Mouse (Mus musculus): Measurements from ENCODE around the gene Plekhh3.

Gene Plekhh3

GRCm38 (mm10) chr11:101186526-101187247 is 15.5 kb upstream of the Plekhh3 start:
- DNase-seq (ENCODE audit: low read depth, low spot score) = no peak

- DNase-seq (ENCODE audit: low read depth, low spot score) = no peak
Observed at GRCm38 (mm10) chr11:101185441-101185840, 14.3 kb upstream of the Plekhh3 start.

DNA sequence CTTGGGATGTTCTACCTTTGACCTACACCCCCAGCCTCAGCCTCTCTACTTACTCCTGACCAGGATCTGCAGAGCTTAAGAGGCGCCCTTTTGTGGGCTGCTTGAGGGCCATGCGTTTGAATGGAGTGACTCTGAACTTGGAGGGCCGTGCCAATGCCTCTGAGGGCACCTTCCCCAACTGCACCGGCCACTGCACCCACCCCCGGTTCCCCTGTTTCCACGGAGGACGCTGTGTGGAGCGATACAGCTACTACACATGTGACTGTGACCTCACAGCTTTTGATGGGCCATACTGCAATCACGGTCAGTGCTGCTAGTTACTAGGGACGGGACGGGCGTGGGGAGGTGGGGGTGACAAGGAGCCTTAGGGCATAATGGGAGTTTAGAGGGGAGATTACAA is 13.8 kb upstream of the Plekhh3 start:
- DNase-seq (ENCODE audit: low read depth, low spot score) = no peak

- no peak for DNase-seq (ENCODE audit: low read depth, low spot score)
Observed at GRCm38 (mm10) chr11:101182771-101183517, 11.8 kb upstream of the Plekhh3 start.

DNA sequence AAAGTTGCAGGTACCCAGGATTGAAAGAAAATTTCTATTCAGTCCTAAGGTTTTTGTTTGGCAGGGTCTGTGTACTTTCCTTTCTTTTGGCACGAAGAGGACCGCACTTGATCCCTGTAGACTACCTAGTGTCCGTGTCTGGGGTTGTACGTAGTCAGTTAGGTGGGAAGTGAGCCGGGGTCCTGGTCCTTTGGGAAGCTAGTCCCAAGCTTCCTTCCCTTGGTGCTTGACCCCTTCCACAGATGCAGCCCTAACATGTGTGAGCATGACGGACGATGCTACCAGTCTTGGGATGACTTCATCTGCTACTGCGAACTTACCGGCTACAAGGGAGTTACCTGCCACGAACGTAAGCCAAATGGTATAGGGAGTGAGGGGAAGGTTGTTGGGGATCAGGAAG is 10.8 kb upstream of the Plekhh3 start:
- DNase-seq (ENCODE audit: low read depth, low spot score) = no peak

GRCm38 (mm10) chr11:101180846-101181740 is 9.9 kb upstream of the Plekhh3 start:
- DNase-seq (ENCODE audit: low read depth, low spot score) = no peak

DNA sequence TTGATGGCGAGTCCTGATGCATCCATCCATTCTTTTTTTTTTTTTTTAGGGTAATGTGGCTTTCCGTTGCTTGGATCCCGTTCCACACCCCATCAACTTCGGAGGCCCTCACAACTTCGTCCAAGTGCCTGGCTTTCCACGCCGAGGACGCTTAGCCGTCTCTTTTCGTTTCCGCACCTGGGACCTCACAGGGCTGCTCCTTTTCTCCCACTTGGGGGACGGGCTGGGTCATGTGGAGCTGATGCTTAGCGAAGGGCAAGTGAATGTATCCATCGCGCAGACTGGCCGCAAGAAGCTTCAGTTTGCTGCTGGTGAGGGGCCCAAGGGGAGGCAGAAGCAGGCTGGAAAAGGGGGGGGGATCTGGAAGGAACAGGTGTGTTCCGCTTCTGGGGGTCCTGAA is 9.1 kb upstream of the Plekhh3 start:
- DNase-seq (ENCODE audit: low read depth, low spot score) = no peak

GRCm38 (mm10) chr11:101179306-101179705 is 8.2 kb upstream of the Plekhh3 start:
- DNase-seq (ENCODE audit: low read depth, low spot score) = no peak

- no peak for DNase-seq (ENCODE audit: low read depth, low spot score)
Observed at GRCm38 (mm10) chr11:101178061-101179058, 7.2 kb upstream of the Plekhh3 start.

DNA sequence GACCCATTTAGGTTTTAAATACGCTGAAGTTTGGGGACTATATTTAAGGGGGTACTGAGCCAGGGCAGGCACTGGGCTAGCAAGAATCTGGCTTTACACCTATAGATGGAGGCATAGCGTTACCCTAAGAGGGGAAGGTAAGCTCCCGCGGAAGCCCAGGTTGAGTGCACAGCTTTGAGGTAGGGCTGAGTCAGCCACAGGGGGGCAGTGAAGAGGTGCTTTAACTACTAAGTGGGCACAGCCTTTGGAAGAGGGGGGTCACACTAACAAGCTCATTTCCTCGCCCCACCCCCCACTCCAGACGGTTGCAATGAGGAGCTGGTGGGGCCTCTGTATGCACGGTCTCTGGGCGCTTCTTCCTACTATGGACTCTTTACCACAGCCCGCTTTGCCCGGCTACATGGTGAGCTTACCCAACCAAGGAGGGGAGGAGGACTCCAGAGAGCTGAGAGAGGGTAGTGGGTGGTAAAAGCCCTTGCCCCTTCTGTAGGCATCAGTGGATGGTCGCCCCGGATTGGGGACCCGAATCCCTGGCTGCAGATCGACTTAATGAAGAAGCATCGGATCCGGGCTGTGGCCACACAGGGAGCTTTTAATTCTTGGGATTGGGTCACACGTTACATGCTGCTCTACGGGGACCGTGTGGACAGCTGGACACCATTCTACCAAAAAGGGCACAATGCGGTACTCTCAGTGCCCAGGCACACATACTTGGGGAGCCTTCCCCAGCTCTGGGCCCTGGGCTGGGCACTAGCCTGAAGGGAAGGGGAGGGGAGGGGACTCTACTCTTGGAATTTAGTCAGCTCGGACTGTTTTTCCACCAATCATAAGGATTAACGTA is 6.0 kb upstream of the Plekhh3 start:
- DNase-seq (ENCODE audit: low read depth, low spot score) = no peak

DNA sequence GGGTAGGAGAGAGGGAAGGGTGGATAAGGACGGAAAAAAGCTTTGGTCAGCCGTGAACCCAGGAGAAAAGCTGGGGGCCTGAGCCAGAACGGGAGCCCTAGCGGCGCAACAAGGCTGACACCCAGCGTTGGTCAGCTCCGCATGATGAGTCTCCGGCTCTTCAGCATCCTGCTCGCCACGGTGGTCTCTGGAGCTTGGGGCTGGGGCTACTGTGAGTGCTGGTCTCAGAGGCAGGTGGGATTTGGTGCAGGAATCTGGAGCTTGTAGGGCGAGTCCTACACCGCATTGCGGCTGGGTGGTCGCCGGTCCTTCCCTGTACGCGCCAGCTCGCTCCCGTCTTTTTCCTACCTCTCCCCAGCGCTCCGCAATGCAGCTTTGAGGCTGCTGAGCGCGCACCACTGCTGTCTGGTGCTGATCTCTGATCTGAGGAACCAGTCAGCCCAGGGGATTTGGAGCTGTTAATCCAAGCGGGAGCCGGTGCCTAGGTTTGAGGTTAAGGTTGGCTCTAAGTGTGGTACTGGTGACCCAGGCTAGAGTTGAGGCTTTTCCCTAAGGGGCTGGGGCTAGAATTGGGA is 5.1 kb upstream of the Plekhh3 start:
- no peak for DNase-seq (ENCODE audit: low read depth, low spot score)

GRCm38 (mm10) chr11:101175636-101176116 is 4.5 kb upstream of the Plekhh3 start:
- no peak for DNase-seq (ENCODE audit: low read depth, low spot score)

- DNase-seq (ENCODE audit: low read depth, low spot score) = no peak
Observed at GRCm38 (mm10) chr11:101174851-101175628, 3.9 kb upstream of the Plekhh3 start, which contains the start of gene Ccr10. Ccr10 (minus strand) TSS chr11:101175443.

DNA sequence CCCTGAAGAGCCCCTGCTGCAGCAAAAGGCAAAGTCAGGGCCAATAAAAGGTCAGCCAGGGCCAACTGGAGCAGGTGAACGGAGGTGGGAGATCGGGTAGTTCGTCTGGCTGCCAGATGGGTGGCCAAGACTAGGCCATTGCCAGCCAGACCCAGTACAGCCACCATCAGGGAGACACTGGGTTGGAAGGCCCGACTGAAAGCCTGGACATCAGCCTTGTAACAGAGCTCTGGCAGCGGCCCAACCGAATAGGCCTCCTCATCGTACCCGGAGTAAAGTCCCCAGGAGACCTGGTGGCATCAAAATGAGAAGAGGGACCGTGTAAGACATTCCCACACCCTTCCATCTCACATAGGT is 3.2 kb upstream of the Plekhh3 start:
- DNase-seq (ENCODE audit: low read depth, low spot score) = no peak

- no peak for DNase-seq (ENCODE audit: low read depth, low spot score)
Observed at GRCm38 (mm10) chr11:101173631-101174388, 2.7 kb upstream of the Plekhh3 start.

- DNase-seq (ENCODE audit: low read depth, low spot score) = no peak
Observed at GRCm38 (mm10) chr11:101173112-101173511, 2.0 kb upstream of the Plekhh3 start.

DNA sequence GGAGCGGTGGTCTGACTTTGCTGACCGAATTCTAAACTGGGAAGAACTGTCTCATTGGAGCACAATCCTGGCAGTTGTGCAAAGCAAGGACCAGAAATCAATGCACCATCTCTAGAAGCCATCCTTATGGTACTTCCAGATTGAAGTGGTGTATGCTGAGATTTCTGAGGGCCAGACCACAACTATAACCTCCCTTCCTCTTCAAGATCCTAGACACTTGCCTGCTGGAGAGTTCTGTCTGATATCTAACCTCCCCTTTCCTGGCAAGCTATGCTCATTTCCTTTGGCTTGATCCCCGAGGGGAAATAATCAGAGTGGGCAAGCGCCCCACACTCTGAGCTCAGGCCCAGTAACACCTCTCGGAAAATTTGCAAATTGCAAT is 1.3 kb upstream of the Plekhh3 start:
- DNase-seq (ENCODE audit: low read depth, low spot score) = no peak
